Mouse (Mus musculus): ENCODE data around the gene Gigyf2. TPM values are rescaled to one million over a fixed set of nuclear protein-coding genes. Genes with fewer than 3 reads are reported as not detected.

The Gigyf2 gene
- total and polyA plus RNA-seq, 3 experiments: 27.1 to 70.6 TPM; not detected in 1

DNA sequence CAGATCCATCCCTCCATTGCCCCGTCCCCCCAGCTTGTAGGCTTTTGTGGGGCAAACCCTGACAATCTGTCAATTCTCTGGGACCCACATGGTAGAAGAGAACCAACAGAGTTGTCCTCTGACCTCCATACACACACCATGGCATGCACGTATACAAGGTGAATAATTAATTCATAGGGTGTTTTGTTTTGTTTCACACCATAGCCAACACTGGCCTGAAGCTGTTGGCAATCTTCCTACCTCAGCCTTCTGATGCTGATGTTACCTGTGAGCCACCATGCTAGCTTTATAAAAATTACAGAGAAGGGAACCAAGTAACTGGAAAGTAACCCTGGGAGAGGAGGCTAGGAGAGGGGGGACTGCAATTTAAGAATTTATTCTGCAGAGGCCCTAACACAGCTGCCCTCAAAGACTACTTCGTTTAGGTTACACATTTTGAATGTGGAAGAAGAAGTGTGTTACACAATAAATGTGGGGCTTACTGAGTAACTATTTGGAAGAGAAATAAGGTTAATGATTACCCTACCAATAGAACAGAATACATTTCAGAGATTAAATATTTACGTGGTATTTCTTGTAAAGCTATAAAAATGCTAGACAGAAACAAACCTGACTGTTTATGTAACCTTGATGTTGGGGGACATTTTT, 32.6 kb upstream of the Gigyf2 start:
- Histone ChIP-seq H3K4me3 (ENCODE audit: control insufficient read depth in 1 of 2, insufficient read depth in 1 of 2, low read depth in 2 of 2, low read length in 2 of 2) (no peak overlapping the region), H3K79me2 (ENCODE audit: control insufficient read depth, insufficient read depth, low read length, poor library complexity) (no peaks in the 10 kb centered on the region), H3K27ac (ENCODE audit: control insufficient read depth, low read depth, low read length) (no peak overlapping the region), H3K27me3 (ENCODE audit: control insufficient read depth in 1 of 2, insufficient read depth in 2 of 2, low read length in 2 of 2) (peaks cover 0 to 4% of the 10 kb centered on the region in 2 experiments; a peak in 3 of 4 replicates), H3K4me1 (ENCODE audit: control insufficient read depth in 1 of 2, insufficient read depth in 2 of 2, low read length in 2 of 2) (no peaks in the 10 kb centered on the region), H3K9me3 (replicated peaks; ENCODE audit: insufficient read depth, low read length) (no peaks in the 10 kb centered on the region), H3K36me3 (ENCODE audit: control insufficient read depth in 1 of 2, insufficient read depth in 2 of 2, low read length in 2 of 2) (no peaks in the 10 kb centered on the region), H3K9ac (ENCODE audit: control insufficient read depth, low read depth, low read length, poor library complexity, severe bottlenecking) (no peak overlapping the region)
- DNase-seq (ENCODE audit: low read depth, low spot score): no peak
- no peak for TF ChIP-seq ZNF384 (IDR thresholded peaks at IDR 0.05; ENCODE audit: low read depth, low read length)
- TF ChIP-seq MAFK (IDR thresholded peaks at IDR 0.05; ENCODE audit: borderline replicate concordance, low read depth, low read length): no peak

- Histone ChIP-seq H3K4me1 (ENCODE audit: control insufficient read depth in 1 of 2, insufficient read depth in 2 of 2, low read length in 2 of 2) (no peaks in the 10 kb centered on the region), H3K27ac (ENCODE audit: control insufficient read depth, low read depth, low read length) (no peak overlapping the region), H3K9me3 (replicated peaks; ENCODE audit: insufficient read depth, low read length) (no peaks in the 10 kb centered on the region), H3K9ac (ENCODE audit: control insufficient read depth, low read depth, low read length, poor library complexity, severe bottlenecking) (no peak overlapping the region), H3K36me3 (ENCODE audit: control insufficient read depth in 1 of 2, insufficient read depth in 2 of 2, low read length in 2 of 2) (no peaks in the 10 kb centered on the region), H3K4me3 (ENCODE audit: control insufficient read depth in 1 of 2, insufficient read depth in 1 of 2, low read depth in 2 of 2, low read length in 2 of 2) (no peak overlapping the region), H3K27me3 (ENCODE audit: control insufficient read depth in 1 of 2, insufficient read depth in 2 of 2, low read length in 2 of 2) (peaks cover 0 to 4% of the 10 kb centered on the region in 2 experiments; a peak in 3 of 4 replicates), H3K79me2 (ENCODE audit: control insufficient read depth, insufficient read depth, low read length, poor library complexity) (no peaks in the 10 kb centered on the region)
- no peak for DNase-seq (ENCODE audit: low read depth, low spot score)
- TF ChIP-seq NRF1 (IDR thresholded peaks at IDR 0.05; ENCODE audit: insufficient read depth, low read depth, low read length, poor library complexity, severe bottlenecking): no peak
- no peak for TF ChIP-seq POLR2AphosphoS2 (IDR thresholded peaks at IDR 0.05; ENCODE audit: low read length)
- TF ChIP-seq MXI1 (IDR thresholded peaks at IDR 0.05; ENCODE audit: low read depth, low read length): no peak
- TF ChIP-seq RAD21 (IDR thresholded peaks at IDR 0.05; ENCODE audit: low read depth, low read length): no peak
- no peak for TF ChIP-seq KAT2A (conservative IDR thresholded peaks at IDR 0.05; ENCODE audit: low read depth, low read length)
- no peak for TF ChIP-seq EP300 (IDR thresholded peaks at IDR 0.05; ENCODE audit: low read depth in 1 of 2, low read length in 2 of 2)
- no peak for TF ChIP-seq ZKSCAN1 (IDR thresholded peaks at IDR 0.05; ENCODE audit: low read depth, low read length)
- no peak for TF ChIP-seq TCF12 (IDR thresholded peaks at IDR 0.05; ENCODE audit: low read depth, low read length)
- TF ChIP-seq E2F4 (IDR thresholded peaks at IDR 0.05; ENCODE audit: borderline replicate concordance, low read depth, low read length): no peak
Measured at GRCm38 (mm10) chr1:87294951-87295350, 31.8 kb upstream of the Gigyf2 start.

- H3K9me3 ChIP-seq (replicated peaks; ENCODE audit: insufficient read depth, low read length): no peaks in the 10 kb centered on the region
- no peak overlapping the region for H3K9ac ChIP-seq (ENCODE audit: control insufficient read depth, low read depth, low read length, poor library complexity, severe bottlenecking)
- no peaks in the 10 kb centered on the region for H3K4me1 ChIP-seq (ENCODE audit: control insufficient read depth in 1 of 2, insufficient read depth in 2 of 2, low read length in 2 of 2)
- no peaks in the 10 kb centered on the region for H3K36me3 ChIP-seq (ENCODE audit: control insufficient read depth in 1 of 2, insufficient read depth in 2 of 2, low read length in 2 of 2)
- H3K79me2 ChIP-seq (ENCODE audit: control insufficient read depth, insufficient read depth, low read length, poor library complexity): no peaks in the 10 kb centered on the region
- H3K4me3 ChIP-seq (ENCODE audit: control insufficient read depth in 1 of 2, insufficient read depth in 1 of 2, low read depth in 2 of 2, low read length in 2 of 2): no peak overlapping the region
- H3K27me3 ChIP-seq (ENCODE audit: control insufficient read depth in 1 of 2, insufficient read depth in 2 of 2, low read length in 2 of 2): peaks cover 0 to 4% of the 10 kb centered on the region in 2 experiments; a peak in 2 of 4 replicates
- H3K27ac ChIP-seq (ENCODE audit: control insufficient read depth, low read depth, low read length): no peak overlapping the region
- no peak for DNase-seq (ENCODE audit: low read depth, low spot score)
- no peak for TF ChIP-seq ZNF384 (IDR thresholded peaks at IDR 0.05; ENCODE audit: low read depth, low read length)
- no peak for TF ChIP-seq JUND (IDR thresholded peaks at IDR 0.05; ENCODE audit: low read depth, low read length)
- no peak for TF ChIP-seq TBP (IDR thresholded peaks at IDR 0.05; ENCODE audit: low read depth, low read length)
- no peak for TF ChIP-seq CTCF (IDR thresholded peaks at IDR 0.05 in 2 of 3, conservative IDR thresholded peaks at IDR 0.05 in 1 of 3; ENCODE audit: control insufficient read depth in 1 of 3, insufficient read depth in 1 of 3, low read depth in 2 of 3, low read length in 3 of 3, poor library complexity in 1 of 3, severe bottlenecking in 1 of 3)
- TF ChIP-seq KAT2A (conservative IDR thresholded peaks at IDR 0.05; ENCODE audit: low read depth, low read length): no peak
- TF ChIP-seq MYC (IDR thresholded peaks at IDR 0.05; ENCODE audit: low read depth, low read length): no peak
- no peak for TF ChIP-seq SIN3A (IDR thresholded peaks at IDR 0.05; ENCODE audit: low read length)
- TF ChIP-seq TAL1 (IDR thresholded peaks at IDR 0.05; ENCODE audit: low read length): no peak
- no peak for TF ChIP-seq MEF2A (IDR thresholded peaks at IDR 0.05; ENCODE audit: extremely low read depth, insufficient replicate concordance, low read depth, low read length, poor library complexity, severe bottlenecking)
- TF ChIP-seq MXI1 (IDR thresholded peaks at IDR 0.05; ENCODE audit: low read depth, low read length): no peak
- TF ChIP-seq USF2 (IDR thresholded peaks at IDR 0.05; ENCODE audit: borderline replicate concordance in 1 of 2, insufficient read depth in 1 of 2, low read depth in 1 of 2, low read length in 2 of 2): no peak
- TF ChIP-seq RCOR1 (IDR thresholded peaks at IDR 0.05; ENCODE audit: low read depth, low read length): no peak
- no peak for TF ChIP-seq ELF1 (IDR thresholded peaks at IDR 0.05; ENCODE audit: low read depth, low read length)
- TF ChIP-seq POLR2AphosphoS5 (IDR thresholded peaks at IDR 0.05; ENCODE audit: borderline replicate concordance, low read depth, low read length): no peak
- no peak for TF ChIP-seq NRF1 (IDR thresholded peaks at IDR 0.05; ENCODE audit: insufficient read depth, low read depth, low read length, poor library complexity, severe bottlenecking)
- TF ChIP-seq HCFC1 (IDR thresholded peaks at IDR 0.05; ENCODE audit: low read depth, low read length): no peak
- no peak for TF ChIP-seq EP300 (IDR thresholded peaks at IDR 0.05; ENCODE audit: low read depth in 1 of 2, low read length in 2 of 2)
Measured at GRCm38 (mm10) chr1:87297346-87297925, 29.4 kb upstream of the Gigyf2 start.

Data from MEL (cell line).